Mouse (Mus musculus) regulatory T cell (primary cell): ENCODE data around the gene Tspan1.

Source experiments
- in situ Hi-C: fragments of 300-600 bp; cut with MboI, MseI; formaldehyde crosslinking; loops from one replicate; pipeline ENCODE4 v1.15.1; 2025; ENCODE audit warnings: high pct_unique_total_duplicates

The Tspan1 gene

GRCm38 (mm10) chr4:116168617-116169352 lies 1.4 kb upstream of the Tspan1 start:
- in situ Hi-C loops: loop anchor here (5.0 kb wide), 1 partner anchor 64 kb away; no protein-coding TSS in a partner anchor

GRCm38 (mm10) chr4:116165708-116166407 lies 1.5 kb downstream of the Tspan1 start:
- in situ Hi-C loops: loop anchor here (5.0 kb wide), 1 partner anchor 66 kb away; no protein-coding TSS in a partner anchor

DNA sequence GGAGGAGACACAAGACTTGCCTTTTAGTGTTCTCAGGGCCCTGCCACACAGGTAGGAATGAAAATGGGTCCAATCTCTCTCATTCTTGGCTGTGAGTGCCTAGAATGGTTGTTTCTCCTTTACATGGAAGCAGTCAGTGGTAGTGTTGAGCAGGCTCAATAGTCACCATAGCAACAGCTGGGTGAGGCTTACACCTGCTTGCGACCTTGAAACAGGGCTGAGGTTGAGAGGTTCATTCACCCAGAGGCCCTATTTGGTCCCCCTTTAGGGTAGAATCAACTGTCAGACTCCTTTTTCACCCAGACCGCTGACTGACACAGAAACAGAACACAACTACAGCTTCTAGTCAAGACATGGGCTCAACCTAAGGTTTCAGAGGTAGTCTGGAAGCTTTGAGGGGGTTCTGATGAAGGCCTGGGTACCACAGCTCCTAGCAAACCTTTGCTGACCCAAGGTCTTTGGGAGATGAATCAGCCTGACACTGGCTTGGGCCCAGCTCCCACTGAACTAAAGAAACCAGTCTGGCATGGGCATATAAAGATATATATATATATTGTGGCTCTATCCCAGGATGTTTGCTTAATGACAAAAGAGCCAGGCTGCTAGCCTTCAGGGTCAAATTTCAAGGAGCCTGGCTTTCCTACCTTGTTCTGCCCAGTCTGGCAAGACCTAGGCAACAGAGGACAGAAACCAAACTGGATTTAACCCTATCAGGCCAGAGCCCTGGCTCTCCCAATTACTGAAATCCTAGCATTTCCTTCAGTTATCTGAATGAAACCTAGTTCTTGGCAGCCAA lies 2.4 kb downstream of the Tspan1 start:
- in situ Hi-C loops: loop anchor here (5.0 kb wide), 1 partner anchor 67 kb away; no protein-coding TSS in a partner anchor

GRCm38 (mm10) chr4:116162142-116162541 lies 5.3 kb downstream of the Tspan1 start:
- in situ Hi-C loops: no loop called here

GRCm38 (mm10) chr4:116160769-116161168 lies 6.6 kb downstream of the Tspan1 start:
- in situ Hi-C loops: no loop called here

DNA sequence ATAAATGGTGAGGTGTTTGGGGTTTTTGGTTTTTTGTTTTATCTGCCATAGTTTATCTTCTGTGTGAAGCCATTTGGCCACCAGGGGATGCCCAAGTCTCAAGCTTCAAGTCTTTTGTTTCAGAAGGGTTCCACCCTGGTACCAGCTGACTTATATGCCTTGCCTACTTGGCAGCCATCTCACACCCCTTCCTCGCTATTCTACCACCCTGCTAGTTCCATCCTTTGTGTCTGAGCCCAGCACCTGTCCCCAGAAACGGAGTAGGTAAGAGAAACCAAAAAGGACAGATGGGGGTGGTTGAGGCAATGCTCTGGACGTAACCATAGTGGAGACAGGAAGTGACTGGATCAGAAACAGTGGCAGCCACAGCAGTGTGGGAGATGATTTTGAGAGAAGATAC lies 7.5 kb downstream of the Tspan1 start:
- in situ Hi-C loops: no loop called here

DNA sequence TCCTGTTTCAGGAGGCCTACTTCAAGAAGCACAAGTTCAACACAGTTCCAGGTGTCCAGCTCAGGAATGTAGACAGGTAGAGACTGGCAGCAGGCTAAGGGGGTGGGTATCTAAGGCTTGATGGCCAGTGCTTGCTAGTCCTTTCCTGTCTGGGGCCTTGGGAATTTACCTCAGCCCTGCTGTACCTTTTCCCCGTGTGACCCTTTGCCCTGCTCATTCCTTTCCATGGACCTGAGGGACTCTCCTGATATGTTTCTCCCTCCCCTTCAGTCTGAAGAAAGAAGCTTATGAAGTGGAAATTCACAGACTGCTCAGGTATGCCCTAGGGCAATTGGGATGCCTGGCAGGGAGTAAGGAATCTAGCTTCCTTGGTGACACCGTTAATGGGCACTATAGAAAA lies 9.5 kb downstream of the Tspan1 start:
- in situ Hi-C loops: no loop called here

- in situ Hi-C loops: no loop called here
Observed at GRCm38 (mm10) chr4:116152702-116153101, 14.7 kb downstream of the Tspan1 start.

GRCm38 (mm10) chr4:116151238-116151637 lies 16.2 kb downstream of the Tspan1 start, which contains the start of gene Lurap1:
TSS of gene Lurap1 (minus strand) at chr4:116151338.
- in situ Hi-C loops: no loop called here

DNA sequence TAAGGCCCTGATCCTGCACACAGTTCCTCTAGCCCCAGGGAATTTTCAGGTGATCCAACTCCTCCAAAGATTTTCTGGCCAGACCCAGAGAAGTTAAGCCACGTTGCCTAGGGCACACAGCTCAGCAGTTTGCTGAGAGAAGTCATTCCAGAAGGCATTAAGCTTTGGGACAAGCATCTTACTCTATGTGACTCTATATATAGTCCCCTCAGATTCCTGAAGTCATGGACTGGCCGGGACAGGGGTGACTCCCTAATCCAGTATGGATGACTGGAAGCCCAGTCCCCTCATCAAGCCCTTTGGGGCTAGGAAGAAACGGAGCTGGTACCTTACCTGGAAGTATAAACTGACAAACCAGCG lies 16.6 kb downstream of the Tspan1 start:
- in situ Hi-C loops: no loop called here

DNA sequence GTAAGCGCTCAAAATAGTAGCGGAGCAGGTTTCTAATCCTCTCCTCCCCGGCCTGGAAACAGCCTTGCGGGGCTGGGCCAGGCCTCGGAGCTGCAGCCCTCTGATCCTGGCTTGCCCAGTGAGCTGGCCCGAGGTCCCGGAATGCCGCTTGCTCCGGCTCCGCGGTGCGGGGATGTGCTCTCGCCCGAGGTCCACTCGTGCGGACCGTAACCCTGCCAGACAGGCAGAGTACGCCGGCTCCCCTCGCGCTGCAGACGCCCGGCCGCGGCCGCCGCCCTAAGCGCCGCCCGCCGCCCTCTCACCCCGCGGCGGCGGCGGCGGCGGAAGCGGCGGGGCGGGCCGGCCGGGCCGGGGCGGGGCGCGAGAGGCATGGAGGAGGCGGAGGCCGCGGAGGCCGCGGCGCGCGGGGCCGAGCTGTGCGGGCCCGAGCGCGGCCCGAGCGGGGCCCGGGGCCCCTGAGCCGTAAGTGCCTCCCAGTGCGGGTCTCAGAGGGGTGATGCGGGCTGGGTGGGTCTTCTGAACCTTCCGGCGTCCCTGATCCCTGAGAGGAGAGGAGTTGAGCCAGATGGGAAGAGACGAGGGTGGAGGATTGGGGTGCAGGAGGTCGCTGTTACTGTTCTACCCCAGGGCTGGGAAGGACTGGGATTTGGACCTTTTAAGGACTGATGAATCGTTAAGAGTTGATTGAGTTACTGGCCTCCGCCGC lies 17.1 kb downstream of the Tspan1 start:
- in situ Hi-C loops: no loop called here

GRCm38 (mm10) chr4:116149812-116150155 lies 17.6 kb downstream of the Tspan1 start:
- in situ Hi-C loops: no loop called here

- in situ Hi-C loops: no loop called here
Observed at GRCm38 (mm10) chr4:116143891-116144717, 23.3 kb downstream of the Tspan1 start.

GRCm38 (mm10) chr4:116143317-116143811 lies 24.0 kb downstream of the Tspan1 start:
- in situ Hi-C loops: no loop called here

DNA sequence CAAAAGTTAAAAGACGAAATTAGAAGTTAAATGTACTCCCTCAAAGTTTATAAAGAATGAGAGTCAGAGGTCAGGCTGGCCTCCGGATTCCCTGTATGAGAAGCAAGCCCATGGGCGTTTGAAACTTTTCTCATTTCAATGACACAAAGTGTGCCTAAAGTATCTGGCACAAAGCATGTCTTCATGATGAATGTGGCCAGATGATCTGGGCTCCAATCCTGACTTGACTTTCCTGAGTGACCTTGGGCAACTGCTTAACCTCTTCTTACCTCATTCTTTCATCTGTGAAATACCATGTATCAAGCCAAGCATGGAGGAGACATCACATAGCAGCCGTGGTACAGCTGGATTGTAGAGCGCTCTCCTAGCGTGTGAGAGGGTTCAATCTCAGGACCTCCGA lies 25.1 kb downstream of the Tspan1 start:
- in situ Hi-C loops: no loop called here

DNA sequence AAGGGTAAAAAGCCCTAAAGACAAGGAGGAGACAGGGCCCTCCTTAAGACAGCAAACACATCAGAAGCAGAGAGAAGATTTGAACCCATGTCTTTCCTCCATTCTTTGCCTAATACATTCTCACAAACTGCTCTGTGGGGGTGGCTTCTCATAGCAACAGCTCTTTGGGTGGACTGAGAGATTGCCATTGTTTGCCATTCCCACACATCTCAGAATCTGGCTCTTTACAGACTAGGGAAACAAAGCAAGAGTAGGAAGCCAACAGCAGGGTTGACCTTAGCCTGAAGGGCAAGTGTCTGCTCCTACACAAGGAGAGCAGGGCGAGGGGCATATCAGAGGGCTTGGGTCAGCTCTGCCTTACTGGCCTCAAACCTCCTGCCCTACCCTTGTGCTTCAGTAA lies 25.7 kb downstream of the Tspan1 start:
- in situ Hi-C loops: no loop called here

DNA sequence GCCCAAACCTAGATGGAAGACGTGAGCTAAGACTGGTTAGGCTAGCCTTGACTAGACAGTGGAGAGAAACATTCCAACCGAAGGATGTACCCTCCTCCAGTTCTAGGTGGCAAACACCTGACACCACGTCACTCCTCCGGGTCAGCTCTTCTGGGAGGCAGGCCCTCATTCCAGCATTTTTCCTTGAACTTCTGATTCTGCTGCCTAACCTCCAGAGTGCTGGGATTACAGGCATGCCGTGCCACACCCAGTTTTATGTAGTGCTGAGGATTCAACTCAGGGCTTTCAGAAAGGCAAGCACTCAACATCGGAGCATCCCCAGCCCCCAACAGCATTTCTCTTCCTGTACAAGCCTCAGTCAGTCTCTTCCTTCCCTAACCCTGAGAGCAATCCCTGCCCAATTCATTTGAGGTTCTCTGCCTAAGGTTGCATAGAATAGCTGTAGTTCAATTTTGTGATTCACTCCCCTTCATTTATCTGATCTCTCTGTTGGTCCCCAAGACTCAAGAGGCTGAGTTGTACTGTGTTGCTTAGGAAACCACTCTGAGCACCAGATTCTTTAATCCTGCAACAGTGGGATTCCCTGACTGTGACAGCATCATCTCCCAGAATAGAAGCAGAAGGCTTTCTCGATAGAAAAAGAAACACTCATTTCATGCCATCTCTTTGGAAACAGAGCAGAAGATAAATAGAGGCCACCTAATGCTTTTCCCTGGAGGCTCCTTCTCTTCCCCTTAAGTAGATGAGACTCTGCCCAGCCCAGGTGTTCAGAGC lies 26.4 kb downstream of the Tspan1 start:
- in situ Hi-C loops: no loop called here

DNA sequence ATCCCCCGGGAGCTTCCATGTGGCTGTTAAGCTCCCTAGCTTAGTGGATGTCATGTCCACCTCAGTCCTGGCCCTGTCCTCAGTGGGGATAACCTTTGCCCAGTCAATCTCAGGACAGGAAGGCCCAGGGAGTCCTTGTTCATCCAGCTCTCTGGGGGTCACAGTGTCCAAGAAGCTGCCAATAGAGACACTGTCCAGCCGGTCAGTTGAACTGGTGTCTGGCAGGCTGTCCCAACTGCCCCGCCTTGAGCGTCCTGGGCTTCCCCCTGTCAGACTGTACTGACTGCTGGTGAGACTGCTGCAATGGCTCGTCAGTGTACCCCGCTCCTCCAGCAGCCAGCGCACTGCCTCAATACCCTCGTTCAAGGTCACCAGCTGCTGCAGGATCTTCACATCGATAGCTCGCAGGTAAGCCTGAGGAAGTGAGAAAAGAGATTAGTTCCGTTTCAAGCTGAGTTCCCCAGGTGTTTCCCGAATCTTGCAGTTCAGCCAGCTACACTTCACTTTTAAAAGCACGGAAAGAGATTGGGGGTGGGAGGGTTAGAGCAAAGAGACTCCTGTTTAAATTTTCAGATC lies 29.9 kb downstream of the Tspan1 start:
- in situ Hi-C loops: no loop called here

DNA sequence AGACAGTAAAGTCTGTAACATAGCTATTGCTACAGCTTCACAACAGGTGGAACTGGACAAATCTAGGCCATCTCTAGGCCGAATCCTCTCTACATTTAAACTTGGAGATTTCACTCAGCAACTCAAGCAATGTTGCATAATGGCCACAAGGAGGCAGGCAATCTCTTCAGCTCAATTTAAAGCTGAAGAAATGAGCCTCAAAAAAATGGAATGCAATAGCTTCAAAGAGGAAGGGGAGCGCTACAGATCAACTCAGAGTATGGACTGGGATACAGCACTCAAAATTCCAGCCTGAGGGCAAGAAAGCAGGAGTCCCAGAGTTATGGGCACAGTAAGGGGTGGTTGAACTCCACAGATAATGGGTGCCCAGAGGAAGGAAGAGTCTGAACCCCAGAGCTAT lies 32.4 kb downstream of the Tspan1 start:
- in situ Hi-C loops: no loop called here

DNA sequence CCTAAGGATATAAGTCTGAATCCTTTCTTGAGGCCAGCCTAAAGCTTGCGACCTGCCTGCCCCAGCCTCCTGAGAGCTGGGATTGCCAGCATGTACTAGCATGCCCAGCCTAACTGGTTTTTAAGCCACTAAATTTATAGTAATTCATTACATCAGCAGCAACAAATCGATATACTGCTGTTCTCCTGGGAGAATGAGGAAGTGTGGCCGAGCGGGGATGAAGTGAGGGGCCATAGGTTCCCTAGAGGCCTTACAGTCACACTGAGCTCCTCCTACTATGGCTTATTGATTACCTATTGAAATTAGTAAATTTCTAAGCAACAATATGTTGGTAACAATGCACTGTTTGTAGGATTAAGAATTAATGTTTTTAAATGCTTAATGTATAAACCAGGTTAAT lies 34.3 kb downstream of the Tspan1 start:
- in situ Hi-C loops: no loop called here
